Mouse (Mus musculus) heart, postnatal 25 days (tissue): ENCODE results near the gene Insl3. TPM values are rescaled to one million over a fixed set of nuclear protein-coding genes. Genes with fewer than 3 reads are reported as not detected.
"Not testable (repeated sequence)": the region's sequence is repeated elsewhere in the genome, so short reads cannot be mapped to it uniquely, and the experiment has no call there.

Experiments
- DNase-seq: peaks from one replicate; pipeline ENCODE4 v3.0.0; 2022; ENCODE audit warnings: low spot score
- intact Hi-C: fragments of 180-260 bp; cut with DNase I; formaldehyde crosslinking; loops from one replicate; pipeline ENCODE4 v1.15.1; 2025
- total RNA-seq, 2 experiments: library from RNA; stranded (reverse); gene quantifications; 2 replicates each; pipeline ENCODE4 v1.2.3; 2021

Gene Insl3
- total RNA-seq, 2 experiments from 2014 or later = 4.0 to 4.8 TPM

GRCm38 (mm10) chr8:71702923-71703322 is 13.9 kb downstream of the Insl3 start:
- DNase-seq = no peak
- intact Hi-C loops = no loop called here

DNA sequence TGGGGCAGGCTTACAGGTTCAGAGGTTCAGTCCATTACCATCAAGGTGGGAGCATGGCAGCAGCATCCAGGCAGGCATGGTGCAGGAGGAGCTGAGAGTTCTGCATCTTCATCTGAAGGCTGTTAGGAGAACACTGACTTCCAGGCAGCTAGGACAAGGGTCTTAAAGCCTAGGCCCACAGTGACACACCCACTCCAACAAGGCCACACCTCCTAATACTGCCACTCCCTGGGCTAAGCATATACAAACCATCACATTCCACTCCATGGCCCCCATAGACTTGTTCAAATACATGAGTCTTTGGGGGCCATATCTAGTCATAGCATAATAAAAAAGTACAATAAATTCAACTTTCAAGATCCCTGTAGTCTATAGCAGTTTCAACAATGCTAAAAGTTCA is 14.4 kb downstream of the Insl3 start:
- DNase-seq, intact Hi-C loops: not testable (repeated sequence)

GRCm38 (mm10) chr8:71707874-71708273 is 18.9 kb downstream of the Insl3 start:
- intact Hi-C loops = no loop called here
- DNase-seq = no peak

DNA sequence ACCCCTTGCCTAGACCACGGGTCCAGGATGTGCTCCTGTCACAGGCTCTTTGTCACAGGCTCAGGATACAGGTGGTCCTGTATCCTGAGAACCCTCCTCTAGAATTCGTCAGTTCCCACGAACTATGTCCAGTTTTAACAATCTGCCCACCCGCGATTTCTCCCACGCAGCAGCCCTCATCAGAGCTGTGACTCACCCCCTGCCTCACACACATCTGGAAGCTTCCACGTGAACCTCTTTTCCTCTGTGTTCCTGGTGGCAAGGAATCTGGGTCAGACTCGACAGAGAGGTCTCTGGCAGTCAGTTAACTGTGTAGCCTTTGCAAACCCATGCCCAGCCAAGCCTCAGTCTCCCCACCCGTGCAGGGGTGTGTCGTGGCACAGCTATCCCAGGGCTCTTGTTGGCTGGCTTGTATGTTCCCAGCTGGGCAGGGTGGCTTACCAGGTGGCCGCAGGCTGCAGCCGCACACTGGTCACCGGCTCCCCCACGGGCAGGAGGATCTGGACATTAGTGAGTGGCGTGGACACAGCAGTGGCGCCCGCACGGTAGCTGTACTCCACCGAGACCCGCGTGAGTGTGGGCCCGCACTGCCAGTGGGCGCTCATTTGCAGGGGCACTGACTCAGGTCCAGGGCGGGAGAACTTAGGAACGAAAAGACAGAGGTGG is 20.3 kb downstream of the Insl3 start:
- intact Hi-C loops = no loop called here

GRCm38 (mm10) chr8:71709800-71710446 is 20.9 kb downstream of the Insl3 start:
- intact Hi-C loops = loop anchor here (2.0 to 5.0 kb wide), 2 partner anchors 21 to 262 kb away; no protein-coding TSS in a partner anchor
- DNase-seq = no peak

More for the DNA sequence above, 20.3 kb downstream of the Insl3 start:
- DNase-seq = no peak

DNA sequence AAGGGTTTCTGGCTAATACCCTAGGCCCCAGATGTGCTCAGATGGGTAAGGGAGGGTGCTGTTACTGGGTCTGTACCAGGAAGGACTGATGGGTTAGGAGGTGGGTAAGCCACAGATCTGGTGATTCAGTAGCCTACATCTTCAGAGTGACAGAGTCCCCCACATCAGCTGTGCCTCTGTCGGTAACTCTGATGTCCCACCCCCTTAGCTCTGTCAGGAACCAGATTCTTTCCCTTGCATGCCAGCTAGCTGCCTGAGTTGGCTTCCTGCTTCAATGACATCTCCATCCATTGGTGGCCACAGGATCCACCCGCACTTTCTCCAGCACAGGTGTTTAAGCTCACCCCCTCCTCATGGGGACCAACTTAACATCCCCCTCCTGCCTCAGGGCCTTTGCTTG is 22.6 kb downstream of the Insl3 start:
- no peak for DNase-seq
- intact Hi-C loops = loop anchor here (2.0 to 5.0 kb wide), 2 partner anchors 19 to 261 kb away; no protein-coding TSS in a partner anchor

GRCm38 (mm10) chr8:71715531-71715930 is 26.5 kb downstream of the Insl3 start:
- intact Hi-C loops = no loop called here
- no peak for DNase-seq

DNA sequence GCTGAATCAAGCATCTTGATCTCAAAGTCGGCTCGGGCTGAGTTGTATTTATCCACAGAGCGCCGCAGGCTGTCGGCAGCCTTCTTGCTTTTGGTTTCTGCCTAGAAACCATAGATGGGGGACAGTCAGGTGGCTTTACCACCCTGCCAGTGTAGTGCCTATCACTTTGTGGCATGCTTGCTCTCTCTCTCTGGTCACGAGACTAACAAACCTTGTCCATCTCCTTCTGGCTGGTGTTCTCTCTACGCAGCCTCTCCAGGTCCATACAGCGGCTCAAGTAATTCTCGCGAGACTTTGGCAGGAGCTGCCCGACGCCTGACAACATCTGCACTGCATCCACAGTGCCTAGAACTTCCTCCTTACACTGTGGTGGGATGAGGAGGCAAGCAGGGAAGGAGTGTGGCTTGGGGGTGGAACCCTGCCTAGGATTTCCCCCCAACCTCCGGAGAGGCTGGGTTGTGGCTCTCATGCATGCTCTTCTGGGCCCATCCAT is 27.6 kb downstream of the Insl3 start:
- no peak for DNase-seq
- intact Hi-C loops = no loop called here

DNA sequence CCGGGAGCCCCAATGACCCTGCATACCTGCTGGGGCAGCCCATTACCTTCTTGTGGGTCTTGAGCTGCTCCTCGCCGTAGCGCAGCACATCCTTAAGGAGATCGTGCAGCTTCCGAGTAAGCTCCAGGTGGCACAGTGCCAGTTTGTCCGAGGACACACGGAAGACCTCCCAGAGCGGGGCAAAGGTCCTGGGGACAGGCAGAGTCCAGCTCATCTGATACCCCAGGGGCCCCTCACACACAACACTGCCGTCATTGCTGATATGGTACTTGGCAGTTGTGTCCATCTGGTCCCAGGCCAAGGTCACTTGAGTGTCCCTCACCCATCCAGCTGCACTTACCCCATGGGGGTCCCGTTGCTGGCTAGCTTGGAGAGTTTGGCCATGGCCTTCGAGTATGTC is 28.1 kb downstream of the Insl3 start:
- intact Hi-C loops = no loop called here
- no peak for DNase-seq

DNA sequence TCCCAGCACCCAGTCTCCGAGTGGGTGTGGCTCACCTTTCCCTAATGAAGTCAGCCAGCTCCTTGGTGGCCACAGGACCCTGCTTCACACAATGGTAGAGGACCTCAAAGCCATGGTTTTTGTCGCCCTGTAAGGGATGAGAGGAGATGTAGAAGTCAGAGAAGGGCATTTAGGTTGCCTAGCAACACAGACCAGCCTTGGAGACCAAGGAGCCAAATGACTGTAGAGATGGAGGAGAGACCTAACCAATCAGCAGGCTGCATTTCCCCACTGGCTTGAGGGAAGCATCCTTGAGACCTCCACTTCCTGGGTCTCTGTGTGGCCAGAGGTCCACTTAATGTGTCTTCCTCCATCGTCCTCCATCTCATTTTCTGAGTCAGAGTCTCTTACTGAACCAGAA is 29.2 kb downstream of the Insl3 start:
- intact Hi-C loops = no loop called here
- no peak for DNase-seq

DNA sequence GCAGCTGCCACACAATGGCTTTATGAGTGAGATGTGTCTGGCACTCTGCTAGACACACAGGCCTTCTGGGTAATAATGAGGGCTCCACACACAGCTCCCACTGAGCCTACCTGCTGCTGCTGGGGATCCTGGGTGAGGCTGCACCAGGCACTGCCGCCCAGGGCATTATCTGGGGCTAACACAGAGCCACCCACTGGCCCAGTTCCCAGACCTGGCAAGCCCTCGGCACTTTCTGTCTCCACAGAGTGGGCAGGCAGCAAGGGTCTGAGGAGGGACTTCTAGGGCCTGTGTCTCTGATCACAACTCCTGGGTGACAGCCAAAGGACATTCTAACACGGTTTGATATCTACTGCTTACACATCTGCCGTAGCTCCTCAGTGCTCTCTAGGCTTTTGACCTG is 30.2 kb downstream of the Insl3 start:
- no peak for DNase-seq
- intact Hi-C loops = no loop called here

- no peak for DNase-seq
- intact Hi-C loops = no loop called here
These were observed 31.0 kb downstream of the Insl3 start for GRCm38 (mm10) chr8:71719928-71720457.

DNA sequence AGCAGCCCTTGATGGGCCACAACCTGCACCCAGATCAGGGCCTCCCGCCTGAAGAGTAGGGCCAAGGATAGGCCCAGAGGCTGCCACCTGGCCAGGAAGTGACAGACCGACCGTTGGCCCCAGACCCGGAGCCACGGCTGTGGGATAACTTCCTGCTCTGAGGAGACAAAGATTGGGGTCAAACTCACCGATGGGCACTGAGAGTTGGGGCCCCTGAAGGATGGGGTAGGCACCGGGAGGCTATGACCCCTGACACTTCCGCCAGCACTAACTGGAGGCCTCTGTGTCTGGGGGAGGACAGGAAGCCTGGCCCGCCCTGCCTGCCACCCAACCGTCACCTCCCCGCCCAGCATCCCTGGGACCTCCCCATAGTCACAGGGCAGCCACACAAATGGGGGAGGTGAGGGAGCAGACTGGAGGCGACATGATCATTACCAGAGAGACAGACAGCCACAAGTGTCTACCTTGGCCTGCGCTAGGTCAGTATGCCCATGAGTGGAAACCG is 34.1 kb downstream of the Insl3 start:
- DNase-seq = no peak
- intact Hi-C loops = no loop called here

DNA sequence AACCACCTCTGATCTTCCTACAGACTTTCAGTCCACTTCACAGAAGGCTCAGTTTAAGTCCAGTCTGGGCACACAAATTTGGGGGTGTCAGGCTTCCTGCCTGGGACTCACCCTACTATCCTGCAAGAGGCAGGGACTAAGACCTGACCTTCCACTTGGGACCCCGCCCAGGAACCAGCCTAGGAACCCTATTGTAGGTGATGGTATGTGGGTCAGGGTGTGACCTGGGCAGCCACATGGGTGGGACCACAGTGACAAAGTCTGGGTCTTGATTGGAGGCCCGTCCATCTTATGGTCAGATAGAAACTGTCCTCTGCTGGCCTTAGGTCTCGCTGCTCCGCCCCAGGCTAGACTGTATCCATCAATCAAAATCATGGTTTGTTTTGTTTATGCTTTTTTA is 35.4 kb downstream of the Insl3 start:
- DNase-seq = no peak
- intact Hi-C loops = no loop called here

DNA sequence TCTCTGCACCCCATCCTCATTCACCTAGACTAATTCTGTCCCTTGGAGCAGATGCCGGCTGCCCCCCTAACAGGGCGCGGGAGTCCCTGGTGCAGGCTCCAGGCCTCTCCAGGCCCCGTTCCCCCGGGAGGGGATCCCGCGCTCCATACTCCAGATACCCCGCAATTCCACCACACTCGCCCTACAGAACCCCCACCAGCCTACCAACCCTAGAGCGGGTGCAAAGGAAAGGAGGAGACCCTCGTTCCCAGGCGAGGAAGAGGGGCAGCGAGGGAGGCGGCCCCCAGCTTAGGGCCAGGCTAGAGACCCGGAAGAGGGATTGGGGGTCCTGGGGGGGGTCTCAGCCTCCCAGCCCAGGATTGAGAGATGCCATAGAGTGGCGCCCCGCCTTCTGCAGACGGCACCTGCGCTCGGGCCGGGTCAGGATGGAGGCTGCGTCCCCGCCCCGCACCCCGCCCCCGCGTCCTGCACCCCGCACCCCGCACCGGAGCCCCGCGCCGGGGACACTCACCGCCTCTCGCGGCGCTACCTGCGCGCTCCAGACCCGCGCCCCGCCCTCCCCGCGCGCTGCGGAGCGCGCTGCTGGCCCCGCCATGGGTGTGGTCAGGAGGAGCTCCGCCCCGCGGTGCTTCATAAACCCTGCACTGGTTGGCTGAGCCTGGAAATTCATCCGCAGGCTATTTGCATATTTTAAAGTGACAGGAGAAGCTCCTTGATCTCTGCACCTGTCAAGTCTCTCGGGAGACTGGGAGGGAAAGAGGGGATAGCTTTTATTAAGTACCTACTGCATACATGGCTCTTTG is 36.3 kb downstream of the Insl3 start, which contains the start of gene Fcho1:
Gene Fcho1 (minus strand): TSS at position 595 of the 803 bp plus-strand sequence.
- intact Hi-C loops = no loop called here
- no peak for DNase-seq

GRCm38 (mm10) chr8:71728240-71728785 is 39.3 kb downstream of the Insl3 start:
- intact Hi-C loops = no loop called here
- no peak for DNase-seq

DNA sequence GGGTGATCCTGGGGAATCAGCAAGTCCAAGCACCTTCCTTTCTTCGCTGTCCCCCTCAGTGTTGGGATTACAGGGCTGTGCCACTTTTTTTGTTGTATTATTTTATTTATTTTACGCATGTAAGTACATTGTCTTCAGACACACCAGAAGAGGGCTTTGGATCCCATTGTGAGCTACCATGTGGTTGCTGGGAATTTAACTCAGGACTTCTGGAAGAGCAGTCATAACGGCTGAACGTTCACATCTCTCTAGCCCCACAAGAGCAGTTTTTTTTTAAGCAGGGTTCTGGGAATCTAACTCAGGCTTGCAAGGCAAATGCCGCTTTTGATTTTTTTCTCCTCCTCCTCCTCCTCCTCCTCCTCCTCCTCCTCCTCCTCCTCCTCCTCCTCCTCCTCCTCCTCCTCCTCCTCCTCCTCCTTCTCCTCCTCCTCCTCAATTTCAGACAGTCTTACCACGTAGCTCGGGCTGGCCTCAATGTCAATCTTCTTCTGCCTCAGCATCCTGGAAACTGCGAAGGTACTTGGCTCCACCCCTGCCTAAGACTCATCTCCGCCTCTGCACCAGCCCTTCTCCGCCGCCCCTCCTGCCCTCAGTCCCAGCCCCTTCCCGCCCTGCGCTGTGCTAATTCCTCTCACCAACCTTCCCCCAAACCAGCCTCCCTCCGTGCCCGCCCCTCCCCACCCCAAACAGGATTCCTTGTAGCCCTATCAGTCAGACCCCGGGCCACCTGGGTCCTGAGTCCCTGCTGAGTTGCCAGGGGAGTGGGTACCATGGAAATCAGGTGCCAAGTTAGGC is 40.0 kb downstream of the Insl3 start:
- DNase-seq = no peak
- intact Hi-C loops = no loop called here

DNA sequence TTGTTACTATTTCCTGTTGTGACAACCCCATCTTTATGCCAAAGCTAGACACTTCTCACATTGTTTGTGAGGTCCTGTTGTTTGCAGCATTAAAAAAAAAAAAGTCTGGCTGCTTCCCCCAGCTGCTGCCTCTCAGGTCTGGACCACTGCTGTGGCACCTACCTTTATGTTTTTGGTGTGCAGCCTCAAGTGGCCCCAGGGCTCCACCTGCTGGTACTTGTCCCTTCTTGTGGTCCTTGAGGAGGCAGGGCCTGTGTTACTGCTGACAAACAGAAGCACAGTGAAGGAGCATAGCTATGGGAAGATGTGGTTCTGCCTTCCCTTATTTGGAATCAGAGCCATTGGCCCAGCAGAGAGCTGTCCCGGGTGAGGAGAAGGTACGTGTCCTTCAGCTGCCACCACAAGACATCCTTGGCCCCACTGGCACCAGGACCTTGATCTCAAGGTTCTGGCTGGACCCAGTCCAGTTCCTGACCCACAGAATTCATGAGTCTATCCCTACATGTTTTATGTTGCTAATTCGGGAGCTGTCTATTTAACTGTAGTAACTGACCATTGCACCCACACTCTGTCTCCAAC is 42.7 kb downstream of the Insl3 start:
- DNase-seq = no peak

GRCm38 (mm10) chr8:71738316-71738715 is 49.3 kb downstream of the Insl3 start:
- intact Hi-C loops = loop anchor here (5.0 kb wide), 1 partner anchor 456 kb away; no protein-coding TSS in a partner anchor
- DNase-seq = not testable (repeated sequence)

More for the DNA sequence above, 42.7 kb downstream of the Insl3 start:
- intact Hi-C loops = loop anchor here (2.0 kb wide), 1 partner anchor 21 kb away; no protein-coding TSS in a partner anchor
